Mouse (Mus musculus) small intestine, adult 2 months (tissue): ENCODE results near the gene Pla2g4f. TPM values are rescaled to one million over a fixed set of nuclear protein-coding genes. Genes with fewer than 3 reads are reported as not detected.

Experiments used
- H3K27ac ChIP-seq: fragments of 200-500 bp; 2 replicates; pipeline ENCODE4 v1.5.1; 2012; ENCODE audit warnings: low read depth, low read length, control low read depth, inconsistent platforms; ENCODE audit not compliant: insufficient read depth
- H3K27me3 ChIP-seq: fragments of 200-500 bp; 2 replicates; pipeline ENCODE4 v1.6.1; 2012; ENCODE audit warnings: mild to moderate bottlenecking, moderate library complexity, low read length, inconsistent platforms; ENCODE audit not compliant: control insufficient read depth, insufficient read depth
- H3K36me3 ChIP-seq: fragments of 200-500 bp; 2 replicates; pipeline ENCODE4 v1.6.1; 2012; ENCODE audit warnings: mild to moderate bottlenecking, low read length, control low read depth, inconsistent platforms; ENCODE audit not compliant: control insufficient read depth, insufficient read depth
- H3K4me1 ChIP-seq: fragments of 200-500 bp; 2 replicates; pipeline ENCODE4 v1.6.1; 2012; ENCODE audit warnings: low read length, inconsistent platforms, mixed read lengths; ENCODE audit not compliant: control insufficient read depth, insufficient read depth, insufficient read length
- H3K4me3 ChIP-seq: fragments of 200-500 bp; 2 replicates; pipeline ENCODE4 v1.5.1; 2012; ENCODE audit warnings: low read depth, mild to moderate bottlenecking, control low read depth, inconsistent platforms, low read length, moderate library complexity
- CTCF ChIP-seq: fragments of 200-500 bp; IDR thresholded peaks from 2 replicates; pipeline ENCODE4 v1.5.1; 2012; ENCODE audit warnings: low read depth, mild to moderate bottlenecking, control low read depth, inconsistent platforms, low read length, moderate library complexity, mixed read lengths; ENCODE audit not compliant: insufficient replicate concordance, insufficient read length; ENCODE audit errors: extremely low read depth
- POLR2A ChIP-seq: fragments of 200-500 bp; IDR thresholded peaks from 2 replicates; pipeline ENCODE4 v1.6.1; 2012; ENCODE audit warnings: low read depth, mild to moderate bottlenecking, control low read depth, inconsistent platforms, low read length, moderate library complexity
- WGBS: fragments of 180-500 bp; shearing (Covaris S2); methylation state at CpG from one replicate; pipeline ENCODE4 v1.1.7; 2018; 5-methylcytosine and 5-hydroxymethylcytosine counted together
- polyA plus RNA-seq: library from polyadenylated mRNA; depleted of rRNA; stranded (reverse); fragments of >200 nt; gene quantifications from 2 replicates; pipeline ENCODE4 v1.2.3, GENCODE M21; 2012

Gene Pla2g4f
- polyA plus RNA-seq, 1 experiment: 0.34 TPM

GRCm38 (mm10) chr2:120283550-120283949, 30.4 kb downstream of the Pla2g4f start:
- no peaks in the 10 kb centered on the region for H3K4me1 ChIP-seq
- WGBS: 36% methylated on average over 6 of the region's 6 CpGs
- no peak overlapping the region for H3K27ac ChIP-seq
- no peaks in the 10 kb centered on the region for H3K27me3 ChIP-seq
- TF ChIP-seq CTCF (no peak), POLR2A (no peak)
- H3K36me3 ChIP-seq: no peaks in the 10 kb centered on the region
- no peak overlapping the region for H3K4me3 ChIP-seq

- Histone ChIP-seq H3K36me3 (no peaks in the 10 kb centered on the region), H3K27ac (no peak overlapping the region), H3K4me3 (no peak overlapping the region), H3K4me1 (no peaks in the 10 kb centered on the region), H3K27me3 (no peaks in the 10 kb centered on the region)
- 45% methylated on average over 3 of the region's 3 CpGs for WGBS
- TF ChIP-seq POLR2A (no peak), CTCF (no peak)
Measured at GRCm38 (mm10) chr2:120281221-120281620, 32.7 kb downstream of the Pla2g4f start.

DNA sequence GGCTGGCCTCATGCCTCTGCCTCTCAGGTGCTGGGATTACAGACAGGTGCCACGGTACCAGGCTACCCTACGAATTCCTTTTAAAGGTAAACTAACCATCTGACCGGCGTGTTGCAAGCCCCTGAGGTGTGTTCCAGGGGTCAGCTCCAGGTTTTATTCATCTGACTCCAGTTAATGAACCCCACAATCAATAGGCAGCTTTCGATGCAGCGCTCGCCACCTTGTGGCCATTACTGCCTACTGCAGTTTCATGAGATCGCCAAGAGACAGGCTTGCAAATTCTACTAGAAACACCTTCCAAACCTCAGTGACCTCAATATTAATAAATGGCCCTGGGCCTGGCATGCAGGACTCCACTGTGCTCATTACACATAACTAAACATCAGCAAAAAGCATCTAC, 34.0 kb downstream of the Pla2g4f start:
- H3K36me3 ChIP-seq: no peaks in the 10 kb centered on the region
- TF ChIP-seq POLR2A (no peak), CTCF (peak; percentile 85; the same call in 1 of the 2 replicates)
- H3K27me3 ChIP-seq: no peaks in the 10 kb centered on the region
- 14% methylated on average over 8 of the region's 8 CpGs for WGBS
- H3K27ac ChIP-seq: no peak overlapping the region
- H3K4me3 ChIP-seq: no peak overlapping the region
- no peaks in the 10 kb centered on the region for H3K4me1 ChIP-seq

DNA sequence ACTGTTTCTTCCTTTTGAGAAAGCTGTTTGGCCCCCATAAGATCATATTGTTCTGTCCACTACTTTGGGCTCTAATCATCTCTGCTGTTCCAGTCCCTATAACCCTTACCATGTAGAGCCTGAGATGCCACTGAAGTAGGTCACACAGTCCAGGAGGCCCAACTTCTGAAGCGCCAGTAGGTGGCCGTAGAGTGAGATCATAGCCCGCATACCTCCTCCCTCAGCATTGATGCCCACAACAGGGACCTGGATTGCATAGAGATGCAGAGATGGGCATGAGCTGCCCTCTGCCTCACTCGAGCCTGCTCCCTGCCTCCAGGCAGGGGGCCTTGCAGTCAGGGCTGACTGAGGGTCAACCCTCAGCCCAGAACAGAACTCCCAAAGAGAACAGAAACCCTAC, 37.0 kb downstream of the Pla2g4f start:
- no peaks in the 10 kb centered on the region for H3K4me1 ChIP-seq
- TF ChIP-seq POLR2A: no peak
- H3K27me3 ChIP-seq: no peaks in the 10 kb centered on the region
- H3K4me3 ChIP-seq: no peak overlapping the region
- WGBS: 78% methylated on average over 4 of the region's 4 CpGs
- no peaks in the 10 kb centered on the region for H3K36me3 ChIP-seq
- no peak overlapping the region for H3K27ac ChIP-seq

DNA sequence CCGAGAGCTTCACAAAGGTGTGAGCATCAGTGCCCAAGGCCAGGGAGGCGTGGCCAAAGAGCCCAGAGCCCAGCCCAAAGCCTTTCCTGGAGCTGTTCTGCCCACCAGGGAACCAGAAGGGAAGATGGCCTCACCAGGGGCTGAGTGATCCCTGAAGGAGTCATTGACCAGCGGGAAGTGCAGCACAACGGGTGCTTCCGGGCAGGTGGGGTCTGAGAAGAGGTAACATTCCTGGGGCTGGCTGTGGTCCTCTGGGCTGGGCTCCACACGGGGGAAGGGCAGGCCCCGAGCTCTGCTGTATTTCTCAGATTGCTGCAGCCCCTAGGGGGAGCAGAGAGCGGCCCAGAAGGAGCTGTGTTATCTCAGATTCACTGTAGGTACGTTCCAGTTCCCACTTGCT, 45.3 kb downstream of the Pla2g4f start:
- Histone ChIP-seq H3K4me3 (no peak overlapping the region), H3K27me3 (no peaks in the 10 kb centered on the region), H3K4me1 (no peaks in the 10 kb centered on the region), H3K36me3 (no peaks in the 10 kb centered on the region), H3K27ac (no peak overlapping the region)
- no peak for TF ChIP-seq CTCF
- no peak for TF ChIP-seq POLR2A
- 5% methylated on average over 9 of the region's 9 CpGs for WGBS

GRCm38 (mm10) chr2:120265523-120265922, 48.4 kb downstream of the Pla2g4f start:
- H3K27me3 ChIP-seq: no peaks in the 10 kb centered on the region
- H3K4me3 ChIP-seq: no peak overlapping the region
- no peaks in the 10 kb centered on the region for H3K36me3 ChIP-seq
- no peaks in the 10 kb centered on the region for H3K4me1 ChIP-seq
- 73% methylated on average over 6 of the region's 6 CpGs for WGBS
- H3K27ac ChIP-seq: no peak overlapping the region
- no peak for TF ChIP-seq CTCF
- no peak for TF ChIP-seq POLR2A

- TF ChIP-seq POLR2A (no peak), CTCF (no peak)
- 68% methylated on average over 10 of the region's 10 CpGs for WGBS
- no peaks in the 10 kb centered on the region for H3K36me3 ChIP-seq
- H3K4me3 ChIP-seq: no peak overlapping the region
- no peak overlapping the region for H3K27ac ChIP-seq
- no peaks in the 10 kb centered on the region for H3K27me3 ChIP-seq
- H3K4me1 ChIP-seq: no peaks in the 10 kb centered on the region
Measured at GRCm38 (mm10) chr2:120264858-120265257, 49.1 kb downstream of the Pla2g4f start.

- TF ChIP-seq CTCF: no peak
- TF ChIP-seq POLR2A: no peak
- Histone ChIP-seq H3K4me3 (no peak overlapping the region), H3K27ac (no peak overlapping the region), H3K27me3 (no peaks in the 10 kb centered on the region), H3K36me3 (no peaks in the 10 kb centered on the region), H3K4me1 (no peaks in the 10 kb centered on the region)
- WGBS: 35% methylated on average over 1 of the region's 1 CpGs
Measured at GRCm38 (mm10) chr2:120262876-120263275, 51.1 kb downstream of the Pla2g4f start.
